In genomic region chr12:10272038-10272437, GRCm38 (mm10) we compare ENCODE assay signal across 14 mouse cellular contexts.
"Had no signal": no experiment of that assay in that cellular context is flagged by ENCODE, and none has a peak within 500 bp of the region (broad histone marks: within the 10 kb centered on the region; RNA-seq: fewer than 3 reads in every experiment).

No protein-coding gene starts in this region.

- H3K4me1 ChIP-seq: kidney, embryonic 15.5 days; limb, embryonic 15.5 days; liver, embryonic 12.5 days; midbrain, embryonic 10.5 days; neural tube, embryonic 12.5 days had no signal

- DNase-seq: kidney, adult 2 months; kidney, postnatal 14 days; lung, embryonic 14.5 days; lung, postnatal 10 days; lung, postnatal 4 days; midbrain, embryonic 14.5 days; thymus, adult 18-20 months; thymus, postnatal 25 days had no signal

- H3K4me3 ChIP-seq: kidney, embryonic 15.5 days; limb, embryonic 15.5 days; liver, embryonic 12.5 days; midbrain, embryonic 10.5 days; neural tube, embryonic 12.5 days had no signal

- H3K9ac ChIP-seq: kidney, embryonic 15.5 days; limb, embryonic 15.5 days; liver, embryonic 12.5 days; lung, embryonic 14.5 days; neural tube, embryonic 12.5 days had no signal

- H3K9me3 ChIP-seq: kidney, embryonic 15.5 days; limb, embryonic 15.5 days; liver, embryonic 12.5 days; midbrain, embryonic 10.5 days; neural tube, embryonic 12.5 days had no signal

- H3K27ac ChIP-seq: kidney, embryonic 15.5 days; limb, embryonic 15.5 days; liver, embryonic 12.5 days; midbrain, embryonic 10.5 days; neural tube, embryonic 12.5 days; stomach, postnatal 0 days had no signal

- H3K27me3 ChIP-seq: kidney, embryonic 15.5 days; limb, embryonic 15.5 days; liver, embryonic 12.5 days; neural tube, embryonic 12.5 days had no signal

- H3K4me2 ChIP-seq: kidney, embryonic 15.5 days; limb, embryonic 15.5 days; liver, embryonic 12.5 days; lung, embryonic 14.5 days; neural tube, embryonic 12.5 days had no signal

- H3K36me3 ChIP-seq: kidney, embryonic 15.5 days; limb, embryonic 15.5 days; liver, embryonic 12.5 days; midbrain, embryonic 10.5 days; neural tube, embryonic 12.5 days had no signal
